Mouse (Mus musculus) G1E (cell line): ENCODE measurements around the gene Olfr214.
"Not testable (repeated sequence)": the region's sequence is repeated elsewhere in the genome, so short reads cannot be mapped to it uniquely, and the experiment has no call there.

Source experiments
- CTCF ChIP-seq: IDR thresholded peaks from 2 replicates; pipeline ENCODE4 v1.5.1; 2012; ENCODE audit warnings: low read depth, low read length, inconsistent platforms, mixed read lengths
- POLR2AphosphoS5 ChIP-seq: IDR thresholded peaks from 2 replicates; pipeline ENCODE4 v1.6.1; 2012; ENCODE audit warnings: low read depth, low read length, inconsistent platforms; ENCODE audit not compliant: insufficient replicate concordance
- TAL1 ChIP-seq: conservative IDR thresholded peaks from 2 replicates; pipeline ENCODE4 v1.6.1; 2012; ENCODE audit warnings: low read depth, low read length, inconsistent platforms, mixed read lengths

GRCm38 (mm10) chr6:116600969-116601368 lies 46.9 kb downstream of the Olfr214 start:
- TF ChIP-seq CTCF, TAL1, POLR2AphosphoS5: not testable (repeated sequence)
